ENCODE assay signal across 19 mouse cellular contexts in the genomic region with DNA sequence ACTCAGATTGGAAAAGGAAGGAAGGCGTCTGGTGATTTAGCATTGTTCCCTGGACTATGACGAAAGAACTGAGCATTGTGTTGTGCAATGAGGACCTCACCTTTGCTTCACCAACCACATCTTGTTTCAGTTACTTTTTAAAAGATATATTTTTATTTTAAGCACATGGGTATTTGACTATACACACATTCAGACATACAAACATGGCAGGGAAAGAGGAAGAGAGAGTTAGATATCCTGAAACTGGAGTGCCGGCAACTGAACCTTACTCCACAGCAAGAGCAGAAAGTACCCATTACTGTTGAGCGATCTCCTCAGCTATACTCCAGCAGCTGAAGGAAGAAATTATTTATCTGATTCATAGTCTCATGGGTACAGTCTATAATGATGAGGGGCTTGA.
A peak's percentile ranks its signal among the peaks of the same experiment; 100 is the strongest.
DNase-seq lines count a peak whose midpoint lies in the region; ATAC-seq lines count a peak whose summit lies in the region.
"Had no signal": no experiment of that assay in that cellular context is flagged by ENCODE, and none has a peak within 500 bp of the region (broad histone marks: within the 10 kb centered on the region; RNA-seq: fewer than 3 reads in every experiment).

No protein-coding gene starts in this region.

- ATAC-seq in common myeloid progenitor, adult 5-6 weeks (replicated peaks; ENCODE audit: low read depth, poor library complexity, severe bottlenecking), result peak; percentile 54
- peak; percentile 51 for ATAC-seq in megakaryocyte, adult 5-6 weeks (ENCODE audit: poor library complexity, severe bottlenecking)
- ATAC-seq in inflammation-experienced regulatory T-cells, adult 6 months, result no peak
- ATAC-seq: activated CD4-positive, CD25-positive, alpha-beta regulatory T cell, adult 4 months; forebrain, embryonic 13.5 days; forebrain, embryonic 15.5 days; forebrain, postnatal 0 days; Patski had no signal

- DNase-seq in A20 (ENCODE audit: low read depth, low spot score), result peak; percentile 67
- no peak for DNase-seq in urinary bladder, adult 2 months (ENCODE audit: low spot score)
- no peak for DNase-seq in thymus, postnatal 4 days
- DNase-seq: adrenal gland, adult 8-10 months; adrenal gland, postnatal 14 days; adrenal gland, postnatal 36 days; cerebellum, adult 18-20 months; cerebellum, adult 8-10 months; cerebellum, adult 9-11 months; cerebellum, postnatal 14 days; cerebellum, postnatal 36 days; forebrain, postnatal 0 days had no signal
